Mouse (Mus musculus): ENCODE data around the gene Tceanc. TPM values are rescaled to one million over a fixed set of nuclear protein-coding genes. Genes with fewer than 3 reads are reported as not detected.

Tceanc gene
- polyA plus RNA-seq (2014; fragmentation: Nextera tagmentation; extraction: Ambion mirVana): 11.3 and 13.5 TPM in 2 replicates

- Histone ChIP-seq H3K4me1 (ENCODE audit: control insufficient read depth, insufficient read depth, low read length) (no peaks in the 10 kb centered on the region), H3K27ac (ENCODE audit: low read depth, low read length) (no peak within 1 kb of the TSS), H3K36me3 (ENCODE audit: control insufficient read depth, insufficient read depth, low read length) (no peaks in the 10 kb centered on the region), H3K4me2 (no peak within 1 kb of the TSS), H3K4me3 (ENCODE audit: low read depth, low read length) (no peak within 1 kb of the TSS), H3K9me3 (ENCODE audit: control insufficient read depth, low read length) (no peaks in the 10 kb centered on the region), H3K9ac (ENCODE audit: low read length) (no peak within 1 kb of the TSS), H3K27me3 (ENCODE audit: control insufficient read depth, insufficient read depth, low read length) (peaks cover 6% of the 10 kb centered on the region)
- WGBS: 79% methylated on average over 16 of the region's 16 CpGs
- DNase-seq (ENCODE audit: low spot score, missing footprints) (no peak), ATAC-seq (ENCODE audit: low FRiP score) (no peak)
Observed at GRCm38 (mm10) chrX:166518345-166518744, at the start of gene Tceanc. Tceanc (minus strand) TSS chrX:166518567.

- 86% methylated on average over 6 of the region's 6 CpGs for WGBS
- Histone ChIP-seq H3K27me3 (ENCODE audit: control insufficient read depth, insufficient read depth, low read length) (no peaks in the 10 kb centered on the region; the same call in 1 of the 2 replicates), H3K27ac (ENCODE audit: low read depth, low read length) (no peak overlapping the region), H3K4me2 (no peak overlapping the region), H3K4me3 (ENCODE audit: low read depth, low read length) (no peak overlapping the region), H3K9me3 (ENCODE audit: control insufficient read depth, low read length) (no peaks in the 10 kb centered on the region), H3K36me3 (ENCODE audit: control insufficient read depth, insufficient read depth, low read length) (no peaks in the 10 kb centered on the region), H3K4me1 (ENCODE audit: control insufficient read depth, insufficient read depth, low read length) (no peaks in the 10 kb centered on the region), H3K9ac (ENCODE audit: low read length) (no peak overlapping the region)
- DNase-seq (ENCODE audit: low spot score, missing footprints): no peak
- no peak for ATAC-seq (ENCODE audit: low FRiP score)
Observed at GRCm38 (mm10) chrX:166565983-166566382, 47.6 kb upstream of the Tceanc start.

DNA sequence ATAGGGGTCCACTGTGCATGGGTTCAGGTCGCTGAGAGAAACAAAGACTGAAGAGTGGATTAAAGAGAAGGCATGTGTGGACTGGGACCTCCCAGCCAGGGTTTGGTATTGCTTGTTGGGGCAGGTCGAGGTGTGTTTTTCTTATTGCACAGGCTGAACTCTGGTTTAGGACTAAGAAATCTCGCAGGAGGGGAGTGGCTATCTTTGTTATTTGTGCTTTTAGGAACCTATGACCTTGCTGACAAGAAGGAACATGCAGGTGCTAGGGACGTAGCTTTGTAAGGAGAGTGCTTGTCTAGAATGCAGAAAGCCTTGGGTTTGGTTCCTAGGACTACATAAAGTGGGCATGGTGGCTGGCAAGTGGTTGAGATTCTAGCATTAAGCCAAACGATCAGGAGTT, 47.0 kb upstream of the Tceanc start:
- no peak for DNase-seq (ENCODE audit: low spot score, missing footprints)
- WGBS: 67% methylated on average over 5 of the region's 5 CpGs
- H3K36me3 ChIP-seq (ENCODE audit: control insufficient read depth, insufficient read depth, low read length): no peaks in the 10 kb centered on the region
- H3K9ac ChIP-seq (ENCODE audit: low read length): no peak overlapping the region
- H3K27me3 ChIP-seq (ENCODE audit: control insufficient read depth, insufficient read depth, low read length): no peaks in the 10 kb centered on the region; the same call in 1 of the 2 replicates
- H3K4me1 ChIP-seq (ENCODE audit: control insufficient read depth, insufficient read depth, low read length): no peaks in the 10 kb centered on the region
- H3K4me2 ChIP-seq: no peak overlapping the region
- H3K4me3 ChIP-seq (ENCODE audit: low read depth, low read length): no peak overlapping the region
- no peak overlapping the region for H3K27ac ChIP-seq (ENCODE audit: low read depth, low read length)
- no peak for ATAC-seq (ENCODE audit: low FRiP score)
- H3K9me3 ChIP-seq (ENCODE audit: control insufficient read depth, low read length): no peaks in the 10 kb centered on the region

- WGBS: 73% methylated on average over 5 of the region's 5 CpGs
Observed at GRCm38 (mm10) chrX:166564900-166565299, 46.5 kb upstream of the Tceanc start.

GRCm38 (mm10) chrX:166559333-166559732, 41.0 kb upstream of the Tceanc start:
- Histone ChIP-seq H3K4me2 (no peak overlapping the region), H3K4me3 (ENCODE audit: low read depth, low read length) (no peak overlapping the region), H3K27me3 (ENCODE audit: control insufficient read depth, insufficient read depth, low read length) (peaks cover 3% of the 10 kb centered on the region; the same call in 1 of the 2 replicates), H3K9me3 (ENCODE audit: control insufficient read depth, low read length) (no peaks in the 10 kb centered on the region), H3K27ac (ENCODE audit: low read depth, low read length) (no peak overlapping the region), H3K36me3 (ENCODE audit: control insufficient read depth, insufficient read depth, low read length) (no peaks in the 10 kb centered on the region), H3K4me1 (ENCODE audit: control insufficient read depth, insufficient read depth, low read length) (no peaks in the 10 kb centered on the region), H3K9ac (ENCODE audit: low read length) (no peak overlapping the region)
- 88% methylated on average over 3 of the region's 3 CpGs for WGBS
- DNase-seq (ENCODE audit: low spot score, missing footprints): no peak
- no peak for ATAC-seq (ENCODE audit: low FRiP score)

More at GRCm38 (mm10) chrX:166564900-166565299, 46.5 kb upstream of the Tceanc start:
- no peaks in the 10 kb centered on the region for H3K36me3 ChIP-seq (ENCODE audit: control insufficient read depth, insufficient read depth, low read length)
- no peak overlapping the region for H3K4me3 ChIP-seq (ENCODE audit: low read depth, low read length)
- H3K4me2 ChIP-seq: no peak overlapping the region
- H3K27ac ChIP-seq (ENCODE audit: low read depth, low read length): no peak overlapping the region
- H3K9ac ChIP-seq (ENCODE audit: low read length): no peak overlapping the region
- ATAC-seq (ENCODE audit: low FRiP score): no peak
- DNase-seq (ENCODE audit: low spot score, missing footprints): no peak
- H3K9me3 ChIP-seq (ENCODE audit: control insufficient read depth, low read length): no peaks in the 10 kb centered on the region
- no peaks in the 10 kb centered on the region for H3K4me1 ChIP-seq (ENCODE audit: control insufficient read depth, insufficient read depth, low read length)
- H3K27me3 ChIP-seq (ENCODE audit: control insufficient read depth, insufficient read depth, low read length): no peaks in the 10 kb centered on the region; the same call in 1 of the 2 replicates

- H3K4me3 ChIP-seq (ENCODE audit: low read depth, low read length): no peak overlapping the region
- H3K4me2 ChIP-seq: no peak overlapping the region
- ATAC-seq (ENCODE audit: low FRiP score) (no peak), DNase-seq (ENCODE audit: low spot score, missing footprints) (no peak)
- no peaks in the 10 kb centered on the region for H3K4me1 ChIP-seq (ENCODE audit: control insufficient read depth, insufficient read depth, low read length)
- no peaks in the 10 kb centered on the region for H3K9me3 ChIP-seq (ENCODE audit: control insufficient read depth, low read length)
- peaks cover 3% of the 10 kb centered on the region for H3K27me3 ChIP-seq (ENCODE audit: control insufficient read depth, insufficient read depth, low read length)
- H3K36me3 ChIP-seq (ENCODE audit: control insufficient read depth, insufficient read depth, low read length): no peaks in the 10 kb centered on the region
- H3K9ac ChIP-seq (ENCODE audit: low read length): no peak overlapping the region
- whole genome bisulfite sequencing: 80% methylated on average over 7 of the region's 7 CpGs
- H3K27ac ChIP-seq (ENCODE audit: low read depth, low read length): no peak overlapping the region
Observed at GRCm38 (mm10) chrX:166552355-166552754, 34.0 kb upstream of the Tceanc start.

DNA sequence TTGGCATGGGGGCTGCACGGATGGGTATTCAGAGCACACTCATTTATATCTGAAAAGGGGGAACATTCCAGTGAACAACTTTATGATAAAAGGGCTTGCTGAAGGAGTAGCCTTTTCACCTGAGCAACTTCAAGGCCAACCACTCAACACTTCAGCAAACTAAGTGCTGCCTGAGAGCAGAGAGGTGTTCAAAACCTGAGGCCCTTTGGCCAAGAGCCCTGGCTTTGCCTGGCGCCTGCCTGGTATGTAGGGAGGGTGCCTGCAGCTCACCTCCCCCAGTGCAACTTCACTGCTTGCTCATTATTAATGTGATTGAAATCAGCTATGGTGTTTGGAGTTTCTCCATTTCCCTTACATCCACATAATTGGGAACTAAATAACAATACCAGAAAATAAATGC, 28.1 kb upstream of the Tceanc start:
- Histone ChIP-seq H3K9ac (ENCODE audit: low read length) (no peak overlapping the region), H3K4me1 (ENCODE audit: control insufficient read depth, insufficient read depth, low read length) (no peaks in the 10 kb centered on the region), H3K4me2 (no peak overlapping the region), H3K36me3 (ENCODE audit: control insufficient read depth, insufficient read depth, low read length) (no peaks in the 10 kb centered on the region), H3K9me3 (ENCODE audit: control insufficient read depth, low read length) (no peaks in the 10 kb centered on the region), H3K27me3 (ENCODE audit: control insufficient read depth, insufficient read depth, low read length) (no peaks in the 10 kb centered on the region), H3K4me3 (ENCODE audit: low read depth, low read length) (no peak overlapping the region), H3K27ac (ENCODE audit: low read depth, low read length) (no peak overlapping the region)
- ATAC-seq (ENCODE audit: low FRiP score) (no peak), DNase-seq (ENCODE audit: low spot score, missing footprints) (no peak)
- WGBS: 79% methylated on average over 2 of the region's 2 CpGs

- H3K9ac ChIP-seq (ENCODE audit: low read length): no peak overlapping the region
- H3K27me3 ChIP-seq (ENCODE audit: control insufficient read depth, insufficient read depth, low read length): peaks cover 2% of the 10 kb centered on the region; the same call in 1 of the 2 replicates
- no peak overlapping the region for H3K4me2 ChIP-seq
- DNase-seq (ENCODE audit: low spot score, missing footprints) (no peak), ATAC-seq (ENCODE audit: low FRiP score) (no peak)
- H3K4me1 ChIP-seq (ENCODE audit: control insufficient read depth, insufficient read depth, low read length): no peaks in the 10 kb centered on the region
- WGBS: 73% methylated on average over 4 of the region's 4 CpGs
- no peak overlapping the region for H3K27ac ChIP-seq (ENCODE audit: low read depth, low read length)
- H3K36me3 ChIP-seq (ENCODE audit: control insufficient read depth, insufficient read depth, low read length): no peaks in the 10 kb centered on the region
- H3K9me3 ChIP-seq (ENCODE audit: control insufficient read depth, low read length): no peaks in the 10 kb centered on the region
- no peak overlapping the region for H3K4me3 ChIP-seq (ENCODE audit: low read depth, low read length)
Observed at GRCm38 (mm10) chrX:166535138-166535537, 16.8 kb upstream of the Tceanc start.

DNA sequence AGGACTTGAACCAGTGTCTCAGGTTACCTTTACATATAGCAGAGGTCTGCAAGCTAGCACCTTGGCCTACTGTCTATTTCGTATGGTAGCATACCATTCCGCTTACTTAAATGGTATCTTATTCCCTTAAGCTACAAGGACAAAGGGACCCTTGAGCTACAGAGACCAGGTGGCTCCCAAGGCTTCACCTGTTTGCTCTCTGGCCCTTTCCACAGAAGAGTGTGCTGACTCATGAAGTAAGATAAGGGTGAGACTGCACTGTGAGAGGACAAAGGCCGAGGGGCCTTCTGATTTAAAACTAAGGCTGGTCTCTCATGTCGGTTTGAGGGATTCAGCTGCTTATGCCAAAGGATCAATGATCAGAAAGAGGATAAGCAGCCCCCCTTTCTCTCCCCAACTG, 15.1 kb upstream of the Tceanc start:
- no peak overlapping the region for H3K9ac ChIP-seq (ENCODE audit: low read length)
- ATAC-seq (ENCODE audit: low FRiP score) (no peak), DNase-seq (ENCODE audit: low spot score, missing footprints) (no peak)
- no peaks in the 10 kb centered on the region for H3K36me3 ChIP-seq (ENCODE audit: control insufficient read depth, insufficient read depth, low read length)
- no peak overlapping the region for H3K4me3 ChIP-seq (ENCODE audit: low read depth, low read length)
- H3K27me3 ChIP-seq (ENCODE audit: control insufficient read depth, insufficient read depth, low read length): peaks cover 2% of the 10 kb centered on the region; the same call in 1 of the 2 replicates
- H3K27ac ChIP-seq (ENCODE audit: low read depth, low read length): no peak overlapping the region
- 71% methylated on average over 4 of the region's 4 CpGs for WGBS
- no peaks in the 10 kb centered on the region for H3K9me3 ChIP-seq (ENCODE audit: control insufficient read depth, low read length)
- H3K4me2 ChIP-seq: no peak overlapping the region
- H3K4me1 ChIP-seq (ENCODE audit: control insufficient read depth, insufficient read depth, low read length): no peaks in the 10 kb centered on the region

All from midbrain, embryonic 11.5 days (tissue).